Mouse (Mus musculus) lung, postnatal 36 days (tissue): ENCODE data around the gene Gm45783.
"Not testable (repeated sequence)": the region's sequence is repeated elsewhere in the genome, so short reads cannot be mapped to it uniquely, and the experiment has no call there.

Source experiments
- DNase-seq: peaks from one replicate; pipeline ENCODE4 v3.0.0; 2022; ENCODE audit warnings: mixed read lengths

Gm45783 gene

DNA sequence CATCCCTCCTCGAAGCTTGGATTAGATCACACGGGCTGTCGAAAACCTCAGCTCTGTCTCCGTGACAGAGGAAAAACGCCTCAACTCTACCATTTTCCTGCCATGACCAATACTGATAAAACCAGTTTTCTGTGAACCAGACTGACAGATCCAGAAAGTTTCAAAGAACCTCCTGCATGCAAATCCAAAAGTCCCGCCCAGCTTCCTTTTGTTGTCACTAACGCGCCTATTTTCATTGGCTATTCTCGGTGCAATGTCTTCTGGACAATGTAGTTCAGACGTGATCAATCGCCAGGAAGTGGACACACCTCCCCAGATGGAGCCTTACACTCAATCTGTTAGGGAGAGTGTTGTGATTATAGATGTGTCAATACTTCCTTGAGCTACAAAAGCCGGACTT lies at the start of gene Gm45783:
Gene Gm45783, minus strand, starts transcription at position 143 of the 400 bp plus-strand sequence.
- peak; percentile 29 for DNase-seq

DNA sequence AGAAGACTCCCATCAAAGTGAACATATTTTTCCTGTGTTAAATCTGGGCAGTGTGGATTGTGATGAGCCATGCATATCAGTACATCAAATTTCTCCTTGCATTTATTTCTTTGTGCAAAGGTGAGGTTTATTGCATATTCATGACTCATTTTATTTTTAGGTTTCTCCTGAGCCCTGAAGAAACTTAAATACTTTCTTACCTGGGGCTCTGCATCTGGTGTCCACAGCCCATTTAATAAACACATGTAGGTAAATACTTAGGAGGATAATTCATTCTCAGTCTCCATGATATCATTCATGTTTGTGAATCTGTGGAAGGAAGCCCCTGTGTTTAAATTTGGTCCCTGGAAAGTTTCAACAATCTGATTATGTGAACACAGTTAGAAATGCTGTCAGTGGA lies 25.2 kb upstream of the Gm45783 start, which contains the start of gene Vmn2r31:
Gene Vmn2r31, minus strand, starts transcription at position 101 of the 400 bp plus-strand sequence.
- not testable (repeated sequence) for DNase-seq

DNA sequence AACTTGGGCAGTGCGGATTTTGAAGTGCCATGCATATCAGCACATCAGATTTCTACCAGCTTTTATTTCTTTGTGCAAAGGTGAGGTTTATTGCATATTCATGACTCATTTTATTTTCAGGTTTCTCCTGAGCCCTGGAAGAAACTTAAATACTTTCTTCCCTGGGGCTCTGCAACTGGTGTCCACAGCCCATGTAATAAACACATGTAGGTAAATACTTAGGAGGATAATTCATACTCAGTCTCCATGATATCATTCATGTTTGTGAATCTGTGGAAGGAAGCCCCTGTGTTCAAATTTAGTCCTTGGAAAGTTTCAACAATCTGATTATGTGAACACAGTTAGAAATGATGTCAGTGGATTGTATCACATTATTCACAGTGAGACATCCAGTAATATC lies 36.9 kb downstream of the Gm45783 start, which contains the start of gene Vmn2r30:
Gene Vmn2r30, minus strand, starts transcription at position 101 of the 400 bp plus-strand sequence.
- DNase-seq = not testable (repeated sequence)

DNA sequence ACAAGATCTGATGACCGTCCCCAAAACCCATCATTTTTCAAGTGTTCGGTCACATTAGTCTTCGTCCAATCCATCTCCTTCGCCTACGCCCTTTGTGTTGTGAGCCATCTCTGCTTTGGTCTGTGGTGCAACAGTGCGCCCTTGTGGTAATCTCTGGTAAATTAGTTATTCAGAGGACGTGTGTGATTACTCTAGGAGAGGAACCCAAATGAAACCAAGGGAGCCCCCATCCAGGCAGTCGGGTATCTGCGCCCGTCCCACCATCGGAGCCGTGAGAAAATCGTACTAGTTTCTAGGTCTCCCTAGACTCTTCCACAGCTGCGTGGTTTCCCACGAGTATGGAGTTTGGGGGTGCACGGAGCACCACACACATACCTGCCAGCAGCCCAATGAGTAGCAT lies 78.8 kb downstream of the Gm45783 start:
- peak; percentile 84 for DNase-seq
